Mouse (Mus musculus) heart, postnatal 0 days (tissue): ENCODE measurements at regions not wholly inside any gene's neighbourhood (a gene's known extent, or its start where the extent isn't known, plus 50 kb on each side); places are given as distances from the start of the nearest gene placed in this dataset.

Experiments used
- CTCF ChIP-seq: IDR thresholded peaks from 2 replicates; pipeline ENCODE4 v1.5.1; 2016; ENCODE audit warnings: antibody characterized with exemption, control low read depth, low read depth
- EP300 ChIP-seq: IDR thresholded peaks from 2 replicates; pipeline ENCODE4 v1.6.1; 2016; ENCODE audit warnings: antibody characterized with exemption, low read depth

- TF ChIP-seq CTCF (no peak), EP300 (no peak)
These were observed 113.7 kb downstream of the Barhl2 start for GRCm38 (mm10) chr5:106344308-106344707.
